Mouse (Mus musculus): ENCODE data around the gene Bach2. TPM values are rescaled to one million over a fixed set of nuclear protein-coding genes. Genes with fewer than 3 reads are reported as not detected.

Gene Bach2
- polyA plus RNA-seq, 1 experiment from 2014 or later: 6.7 TPM

DNA sequence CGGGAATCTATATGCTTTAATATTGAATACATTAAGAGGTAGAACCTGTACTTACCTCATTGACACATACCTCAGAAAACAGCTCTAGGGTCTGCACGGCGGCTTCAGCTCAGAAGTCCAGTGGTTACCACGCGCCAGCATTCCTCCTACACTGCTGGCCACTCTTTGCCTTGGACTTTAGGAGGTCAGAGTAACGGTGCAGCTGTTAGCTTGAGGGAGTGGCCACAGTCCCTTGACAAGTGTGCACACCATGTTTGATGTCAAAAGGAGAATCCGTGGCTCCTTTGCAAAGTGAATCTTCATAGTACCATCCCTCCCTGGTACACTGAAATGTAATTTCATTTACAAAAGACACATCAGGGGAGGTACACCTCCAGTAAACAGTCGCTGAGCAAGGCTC, 179.3 kb downstream of the Bach2 start:
- no peak overlapping the region for H3K4me2 ChIP-seq (ENCODE audit: low read length)
- 84% methylated on average over 8 of the region's 8 CpGs for WGBS

DNA sequence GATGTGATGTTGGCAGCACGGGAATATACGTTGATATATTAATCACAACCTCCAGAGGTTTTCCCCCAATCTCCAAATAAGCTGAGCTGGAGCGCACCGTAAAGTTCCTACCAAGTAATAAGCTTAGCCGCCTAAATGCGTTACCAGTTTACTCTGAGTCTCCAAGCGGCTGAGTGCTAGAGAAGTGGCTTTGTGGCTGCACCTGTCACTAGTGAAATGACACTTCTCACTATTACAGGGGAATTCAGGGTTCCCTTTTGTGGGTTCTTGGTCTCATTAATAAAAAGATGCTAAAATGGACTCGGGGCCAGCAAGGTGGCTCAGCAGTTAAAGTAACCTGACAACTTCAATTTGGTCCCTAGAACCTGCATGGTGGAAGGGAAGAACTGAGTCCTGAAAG, 183.0 kb downstream of the Bach2 start:
- no peaks in the 10 kb centered on the region for H3K9me3 ChIP-seq (ENCODE audit: control insufficient read depth, low read length)
- no peaks in the 10 kb centered on the region for H3K27me3 ChIP-seq (replicated peaks; ENCODE audit: control insufficient read depth, insufficient read depth, low read length)
- no peaks in the 10 kb centered on the region for H3K4me1 ChIP-seq (replicated peaks; ENCODE audit: control insufficient read depth, insufficient read depth, low read length)
- H3K4me2 ChIP-seq (ENCODE audit: low read length): no peak overlapping the region
- H3K27ac ChIP-seq (ENCODE audit: low read depth): no peak overlapping the region
- no peaks in the 10 kb centered on the region for H3K36me3 ChIP-seq (ENCODE audit: control insufficient read depth, insufficient read depth, low read length)
- no peak for DNase-seq (ENCODE audit: low spot score)
- no peak overlapping the region for H3K9ac ChIP-seq (ENCODE audit: low read length)
- H3K4me3 ChIP-seq (ENCODE audit: low read depth, low read length): no peak overlapping the region
- WGBS: 91% methylated on average over 8 of the region's 8 CpGs
- ATAC-seq (replicated peaks; ENCODE audit: low FRiP score, low TSS enrichment, low read depth): no peak

More for the DNA sequence above, 179.3 kb downstream of the Bach2 start:
- Histone ChIP-seq H3K27ac (ENCODE audit: low read depth) (no peak overlapping the region), H3K4me3 (ENCODE audit: low read depth, low read length) (no peak overlapping the region), H3K9ac (ENCODE audit: low read length) (no peak overlapping the region), H3K27me3 (replicated peaks; ENCODE audit: control insufficient read depth, insufficient read depth, low read length) (no peaks in the 10 kb centered on the region), H3K36me3 (ENCODE audit: control insufficient read depth, insufficient read depth, low read length) (no peaks in the 10 kb centered on the region), H3K4me1 (replicated peaks; ENCODE audit: control insufficient read depth, insufficient read depth, low read length) (no peaks in the 10 kb centered on the region), H3K9me3 (ENCODE audit: control insufficient read depth, low read length) (no peaks in the 10 kb centered on the region)
- no peak for DNase-seq (ENCODE audit: low spot score)
- ATAC-seq (replicated peaks; ENCODE audit: low FRiP score, low TSS enrichment, low read depth): no peak

DNA sequence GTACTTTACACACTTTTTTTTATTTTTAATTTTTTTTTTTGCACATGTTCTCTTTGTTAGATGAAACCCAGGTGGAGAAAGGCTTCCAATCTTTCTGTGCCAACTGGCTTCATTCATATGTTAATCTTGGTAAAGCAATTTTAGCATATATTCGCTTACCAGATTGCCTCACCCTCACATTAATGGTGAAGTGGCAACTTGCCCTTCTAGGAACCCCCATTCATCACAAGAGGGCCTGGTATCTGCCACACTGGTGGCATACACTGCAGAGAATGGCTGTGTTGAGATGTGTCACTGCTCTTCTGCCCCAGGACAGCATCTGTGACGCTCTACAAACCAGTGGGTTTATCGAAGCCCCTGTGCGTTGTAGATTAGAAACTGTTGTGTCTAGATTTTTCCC, 183.8 kb downstream of the Bach2 start:
- Histone ChIP-seq H3K9me3 (ENCODE audit: control insufficient read depth, low read length) (no peaks in the 10 kb centered on the region), H3K4me2 (ENCODE audit: low read length) (no peak overlapping the region), H3K27ac (ENCODE audit: low read depth) (no peak overlapping the region), H3K9ac (ENCODE audit: low read length) (no peak overlapping the region), H3K27me3 (replicated peaks; ENCODE audit: control insufficient read depth, insufficient read depth, low read length) (no peaks in the 10 kb centered on the region), H3K36me3 (ENCODE audit: control insufficient read depth, insufficient read depth, low read length) (no peaks in the 10 kb centered on the region), H3K4me3 (ENCODE audit: low read depth, low read length) (no peak overlapping the region), H3K4me1 (replicated peaks; ENCODE audit: control insufficient read depth, insufficient read depth, low read length) (no peaks in the 10 kb centered on the region)
- no peak for ATAC-seq (replicated peaks; ENCODE audit: low FRiP score, low TSS enrichment, low read depth)
- 94% methylated on average over 4 of the region's 4 CpGs for WGBS
- no peak for DNase-seq (ENCODE audit: low spot score)

DNA sequence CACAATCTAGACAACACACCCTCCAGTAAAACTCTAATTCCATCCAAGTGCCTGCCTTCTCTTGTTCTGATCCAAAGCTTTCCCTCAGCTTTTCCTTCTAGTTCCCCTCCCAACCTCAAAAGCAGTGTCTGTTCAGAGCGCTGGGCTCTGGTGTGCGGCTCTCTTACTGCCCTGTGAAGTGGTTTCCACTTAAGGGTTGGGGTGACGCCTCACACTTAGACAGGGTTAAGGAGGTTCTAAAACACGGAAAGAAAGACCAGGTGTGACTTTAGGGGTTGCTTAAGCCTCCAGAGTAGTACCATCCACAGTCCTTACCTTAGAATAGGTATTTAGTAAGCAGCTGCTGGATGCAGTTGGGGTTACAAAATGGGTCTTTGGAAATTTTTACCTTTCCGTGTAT, 185.1 kb downstream of the Bach2 start:
- no peaks in the 10 kb centered on the region for H3K4me1 ChIP-seq (replicated peaks; ENCODE audit: control insufficient read depth, insufficient read depth, low read length)
- no peak overlapping the region for H3K9ac ChIP-seq (ENCODE audit: low read length)
- H3K27me3 ChIP-seq (replicated peaks; ENCODE audit: control insufficient read depth, insufficient read depth, low read length): no peaks in the 10 kb centered on the region
- no peaks in the 10 kb centered on the region for H3K36me3 ChIP-seq (ENCODE audit: control insufficient read depth, insufficient read depth, low read length)
- no peak overlapping the region for H3K27ac ChIP-seq (ENCODE audit: low read depth)
- WGBS: 74% methylated on average over 5 of the region's 5 CpGs
- ATAC-seq (replicated peaks; ENCODE audit: low FRiP score, low TSS enrichment, low read depth) (no peak), DNase-seq (ENCODE audit: low spot score) (no peak)
- no peak overlapping the region for H3K4me3 ChIP-seq (ENCODE audit: low read depth, low read length)
- H3K9me3 ChIP-seq (ENCODE audit: control insufficient read depth, low read length): no peaks in the 10 kb centered on the region
- H3K4me2 ChIP-seq (ENCODE audit: low read length): no peak overlapping the region

DNA sequence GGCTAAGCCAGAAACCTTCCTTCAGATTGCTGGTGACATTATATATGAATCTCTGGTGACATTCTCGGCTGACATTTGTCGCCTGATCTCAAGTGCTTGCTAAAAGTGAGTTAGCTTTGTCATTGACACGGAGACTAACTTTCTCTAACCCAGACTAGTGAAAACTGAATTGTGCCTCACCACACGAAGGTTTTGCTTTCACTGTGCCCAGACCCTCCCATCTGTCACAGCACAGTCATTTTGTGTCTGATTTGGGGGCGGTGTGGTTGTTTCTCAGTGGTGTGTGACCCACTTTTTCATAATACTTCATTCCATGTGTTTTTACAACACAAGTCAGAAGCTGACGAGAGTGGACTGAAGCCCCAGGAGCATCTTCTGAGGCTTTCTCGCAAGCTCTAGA, 185.8 kb downstream of the Bach2 start:
- no peak overlapping the region for H3K27ac ChIP-seq (ENCODE audit: low read depth)
- H3K9me3 ChIP-seq (ENCODE audit: control insufficient read depth, low read length): no peaks in the 10 kb centered on the region
- H3K4me2 ChIP-seq (ENCODE audit: low read length): no peak overlapping the region
- WGBS: 84% methylated on average over 7 of the region's 7 CpGs
- no peak for ATAC-seq (replicated peaks; ENCODE audit: low FRiP score, low TSS enrichment, low read depth)
- H3K36me3 ChIP-seq (ENCODE audit: control insufficient read depth, insufficient read depth, low read length): no peaks in the 10 kb centered on the region
- no peak overlapping the region for H3K4me3 ChIP-seq (ENCODE audit: low read depth, low read length)
- H3K27me3 ChIP-seq (replicated peaks; ENCODE audit: control insufficient read depth, insufficient read depth, low read length): no peaks in the 10 kb centered on the region
- H3K4me1 ChIP-seq (replicated peaks; ENCODE audit: control insufficient read depth, insufficient read depth, low read length): no peaks in the 10 kb centered on the region
- H3K9ac ChIP-seq (ENCODE audit: low read length): no peak overlapping the region
- DNase-seq (ENCODE audit: low spot score): no peak

DNA sequence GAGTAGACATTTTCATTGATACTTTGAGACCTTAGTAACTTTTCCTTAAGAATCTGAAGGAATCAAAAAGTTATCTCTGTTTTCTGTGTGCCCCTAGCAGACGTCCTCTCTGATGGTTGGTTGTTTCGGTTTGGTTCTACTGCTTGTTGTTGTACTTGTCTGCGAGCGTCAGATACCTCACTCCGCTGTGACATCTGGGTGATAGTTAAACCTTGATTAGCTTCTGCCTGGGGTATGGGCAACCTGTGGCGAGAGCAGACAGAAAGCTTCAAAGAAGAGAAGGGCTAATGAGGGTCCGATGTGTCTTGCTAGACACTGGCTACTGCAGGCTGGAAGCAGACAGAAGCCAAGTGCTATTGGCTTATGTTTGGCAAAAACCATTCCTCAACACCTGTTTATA, 186.5 kb downstream of the Bach2 start:
- H3K27ac ChIP-seq (ENCODE audit: low read depth): no peak overlapping the region
- H3K9me3 ChIP-seq (ENCODE audit: control insufficient read depth, low read length): no peaks in the 10 kb centered on the region
- H3K4me1 ChIP-seq (replicated peaks; ENCODE audit: control insufficient read depth, insufficient read depth, low read length): no peaks in the 10 kb centered on the region
- no peak overlapping the region for H3K4me3 ChIP-seq (ENCODE audit: low read depth, low read length)
- ATAC-seq (replicated peaks; ENCODE audit: low FRiP score, low TSS enrichment, low read depth): no peak
- H3K4me2 ChIP-seq (ENCODE audit: low read length): no peak overlapping the region
- no peaks in the 10 kb centered on the region for H3K27me3 ChIP-seq (replicated peaks; ENCODE audit: control insufficient read depth, insufficient read depth, low read length)
- 86% methylated on average over 7 of the region's 7 CpGs for WGBS
- no peak for DNase-seq (ENCODE audit: low spot score)
- H3K36me3 ChIP-seq (ENCODE audit: control insufficient read depth, insufficient read depth, low read length): no peaks in the 10 kb centered on the region
- H3K9ac ChIP-seq (ENCODE audit: low read length): no peak overlapping the region

DNA sequence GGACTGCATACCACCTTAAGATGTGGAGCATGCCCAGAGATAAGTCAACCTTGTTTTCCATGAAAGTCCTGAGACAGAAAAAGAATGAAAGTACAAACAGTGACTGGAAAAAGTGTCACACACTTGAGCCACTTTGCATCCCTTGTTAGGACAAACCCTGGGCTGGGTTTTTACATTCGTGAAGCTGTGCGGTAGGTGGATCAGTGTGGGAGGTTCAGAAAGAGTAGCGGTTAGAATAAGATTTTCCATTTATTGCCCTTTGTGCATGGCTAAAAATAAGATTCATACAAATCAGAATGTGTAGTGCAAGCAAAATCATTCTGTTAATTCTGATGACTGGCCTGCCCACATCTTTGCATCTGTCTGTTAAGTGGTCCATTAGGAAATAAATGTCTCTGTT, 187.0 kb downstream of the Bach2 start:
- ATAC-seq (replicated peaks; ENCODE audit: low FRiP score, low TSS enrichment, low read depth) (no peak), DNase-seq (ENCODE audit: low spot score) (no peak)
- 87% methylated on average over 3 of the region's 3 CpGs for WGBS
- H3K9ac ChIP-seq (ENCODE audit: low read length): no peak overlapping the region
- H3K36me3 ChIP-seq (ENCODE audit: control insufficient read depth, insufficient read depth, low read length): no peaks in the 10 kb centered on the region
- H3K4me2 ChIP-seq (ENCODE audit: low read length): no peak overlapping the region
- no peak overlapping the region for H3K4me3 ChIP-seq (ENCODE audit: low read depth, low read length)
- H3K9me3 ChIP-seq (ENCODE audit: control insufficient read depth, low read length): no peaks in the 10 kb centered on the region
- no peak overlapping the region for H3K27ac ChIP-seq (ENCODE audit: low read depth)
- no peaks in the 10 kb centered on the region for H3K4me1 ChIP-seq (replicated peaks; ENCODE audit: control insufficient read depth, insufficient read depth, low read length)
- no peaks in the 10 kb centered on the region for H3K27me3 ChIP-seq (replicated peaks; ENCODE audit: control insufficient read depth, insufficient read depth, low read length)

DNA sequence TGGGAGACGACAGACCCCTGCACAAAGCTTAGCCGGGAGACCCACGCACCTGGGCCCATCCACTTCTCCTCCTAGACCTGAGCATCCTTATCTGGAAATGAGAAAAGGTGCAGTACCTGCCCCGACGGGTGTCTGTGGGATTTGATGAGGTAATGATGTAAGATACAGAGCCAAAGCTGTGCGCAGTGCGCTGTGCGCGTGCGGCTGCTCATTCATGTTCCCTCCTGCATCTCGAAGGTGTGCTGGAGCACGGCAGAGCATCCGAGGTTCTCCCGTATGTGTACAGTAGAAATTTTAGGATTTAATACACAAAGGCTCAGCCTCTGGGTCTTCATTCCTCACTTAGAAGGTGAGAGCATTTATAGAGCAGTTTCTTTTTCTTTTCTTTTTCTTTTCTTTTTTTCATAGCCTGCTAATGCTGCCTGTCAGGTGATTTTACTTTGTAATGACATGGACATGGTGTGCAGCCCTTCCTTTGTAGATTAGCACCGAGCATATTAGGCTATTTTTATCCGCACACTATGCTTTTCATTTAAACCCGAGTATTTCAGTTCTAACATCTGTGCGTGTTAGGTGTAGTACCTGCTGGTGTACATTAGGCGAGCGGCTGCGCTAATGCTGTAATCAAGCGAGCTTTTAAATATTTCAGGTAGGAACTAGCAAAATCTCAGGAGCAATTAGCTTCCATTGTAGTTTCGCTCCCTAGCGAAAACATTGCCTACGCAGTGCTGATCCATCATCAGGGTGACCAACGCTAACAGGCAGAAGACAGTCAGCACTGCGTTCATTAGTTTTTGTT, 188.4 kb downstream of the Bach2 start:
- Histone ChIP-seq H3K4me1 (replicated peaks; ENCODE audit: control insufficient read depth, insufficient read depth, low read length) (no peaks in the 10 kb centered on the region), H3K4me3 (ENCODE audit: low read depth, low read length) (no peak overlapping the region), H3K4me2 (ENCODE audit: low read length) (no peak overlapping the region), H3K27ac (ENCODE audit: low read depth) (no peak overlapping the region), H3K9ac (ENCODE audit: low read length) (no peak overlapping the region), H3K9me3 (ENCODE audit: control insufficient read depth, low read length) (no peaks in the 10 kb centered on the region), H3K36me3 (ENCODE audit: control insufficient read depth, insufficient read depth, low read length) (no peaks in the 10 kb centered on the region), H3K27me3 (replicated peaks; ENCODE audit: control insufficient read depth, insufficient read depth, low read length) (no peaks in the 10 kb centered on the region)
- DNase-seq (ENCODE audit: low spot score): no peak
- WGBS: 89% methylated on average over 27 of the region's 27 CpGs
- no peak for ATAC-seq (replicated peaks; ENCODE audit: low FRiP score, low TSS enrichment, low read depth)

DNA sequence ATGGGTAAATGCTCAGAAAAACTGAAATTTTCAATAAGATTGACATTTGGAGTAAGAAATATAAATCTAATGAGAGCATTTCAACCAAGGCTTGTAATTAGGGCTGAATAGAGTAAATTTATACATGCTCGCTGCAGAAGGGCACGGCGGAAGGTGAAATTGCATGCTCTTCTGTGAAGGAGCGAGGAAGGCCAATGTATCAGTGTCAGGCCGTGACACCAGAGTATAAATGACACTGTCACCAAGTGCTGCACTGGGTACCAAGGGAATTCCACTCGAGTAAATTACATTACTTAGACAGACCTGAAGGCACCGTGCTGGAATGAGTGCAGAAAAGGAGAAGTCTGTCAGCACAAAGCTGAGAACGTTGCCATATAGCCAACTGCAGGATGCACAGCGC, 190.1 kb downstream of the Bach2 start:
- DNase-seq (ENCODE audit: low spot score): no peak
- WGBS: 82% methylated on average over 9 of the region's 9 CpGs
- no peak for ATAC-seq (replicated peaks; ENCODE audit: low FRiP score, low TSS enrichment, low read depth)

More for the DNA sequence above, 190.1 kb downstream of the Bach2 start:
- Histone ChIP-seq H3K4me1 (replicated peaks; ENCODE audit: control insufficient read depth, insufficient read depth, low read length) (peaks cover 8% of the 10 kb centered on the region; the same call in 1 of the 2 replicates), H3K36me3 (ENCODE audit: control insufficient read depth, insufficient read depth, low read length) (no peaks in the 10 kb centered on the region), H3K9me3 (ENCODE audit: control insufficient read depth, low read length) (no peaks in the 10 kb centered on the region), H3K4me2 (ENCODE audit: low read length) (no peak overlapping the region), H3K27me3 (replicated peaks; ENCODE audit: control insufficient read depth, insufficient read depth, low read length) (no peaks in the 10 kb centered on the region), H3K4me3 (ENCODE audit: low read depth, low read length) (no peak overlapping the region), H3K27ac (ENCODE audit: low read depth) (no peak overlapping the region), H3K9ac (ENCODE audit: low read length) (no peak overlapping the region)

Data from intestine, embryonic 14.5 days (tissue).